Mouse (Mus musculus): Measurements from ENCODE around the gene Sorcs3. TPM values are rescaled to one million over a fixed set of nuclear protein-coding genes. Genes with fewer than 3 reads are reported as not detected.

Sorcs3 gene
- polyA plus RNA-seq, 1 experiment from 2014 or later, result 0.06 TPM

- no peak overlapping the region for H3K9ac ChIP-seq (replicated peaks)
- TF ChIP-seq CTCF (IDR thresholded peaks at IDR 0.05; ENCODE audit: low read depth) (no peak), EP300 (IDR thresholded peaks at IDR 0.05; ENCODE audit: low read depth) (no peak)
- ATAC-seq (no peak), DNase-seq (no peak)
- no peak overlapping the region for H3K4me3 ChIP-seq (ENCODE audit: low read depth, low read length)
- H3K36me3 ChIP-seq (replicated peaks; ENCODE audit: insufficient read depth, low read length), result no peaks in the 10 kb centered on the region
- no peak overlapping the region for H3K27ac ChIP-seq (ENCODE audit: low read depth)
- no peaks in the 10 kb centered on the region for H3K27me3 ChIP-seq (ENCODE audit: insufficient read depth, low read length)
- no peaks in the 10 kb centered on the region for H3K4me1 ChIP-seq (ENCODE audit: insufficient read depth)
- WGBS (ENCODE audit: insufficient replicate concordance), result 39% methylated on average over 1 of the region's 1 CpGs
- H3K4me2 ChIP-seq (ENCODE audit: low read depth, low read length), result no peak overlapping the region
- no peaks in the 10 kb centered on the region for H3K9me3 ChIP-seq (ENCODE audit: low read length)
Observed at GRCm38 (mm10) chr19:48706267-48706923, 500.6 kb downstream of the Sorcs3 start.

- H3K4me1 ChIP-seq (ENCODE audit: insufficient read depth), result no peaks in the 10 kb centered on the region
- no peak overlapping the region for H3K4me2 ChIP-seq (ENCODE audit: low read depth, low read length)
- H3K9ac ChIP-seq (replicated peaks), result no peak overlapping the region
- H3K36me3 ChIP-seq (replicated peaks; ENCODE audit: insufficient read depth, low read length), result no peaks in the 10 kb centered on the region
- no peaks in the 10 kb centered on the region for H3K27me3 ChIP-seq (ENCODE audit: insufficient read depth, low read length)
- TF ChIP-seq CTCF (IDR thresholded peaks at IDR 0.05; ENCODE audit: low read depth), result no peak
- no peak for TF ChIP-seq EP300 (IDR thresholded peaks at IDR 0.05; ENCODE audit: low read depth)
- DNase-seq (no peak), ATAC-seq (no peak; the same call in 1 of the 2 replicates)
- H3K4me3 ChIP-seq (ENCODE audit: low read depth, low read length), result no peak overlapping the region
- H3K27ac ChIP-seq (ENCODE audit: low read depth), result no peak overlapping the region
- no peaks in the 10 kb centered on the region for H3K9me3 ChIP-seq (ENCODE audit: low read length)
- WGBS (ENCODE audit: insufficient replicate concordance), result 70% methylated on average over 1 of the region's 1 CpGs
Observed at GRCm38 (mm10) chr19:48706924-48707320, 501.1 kb downstream of the Sorcs3 start.

DNA sequence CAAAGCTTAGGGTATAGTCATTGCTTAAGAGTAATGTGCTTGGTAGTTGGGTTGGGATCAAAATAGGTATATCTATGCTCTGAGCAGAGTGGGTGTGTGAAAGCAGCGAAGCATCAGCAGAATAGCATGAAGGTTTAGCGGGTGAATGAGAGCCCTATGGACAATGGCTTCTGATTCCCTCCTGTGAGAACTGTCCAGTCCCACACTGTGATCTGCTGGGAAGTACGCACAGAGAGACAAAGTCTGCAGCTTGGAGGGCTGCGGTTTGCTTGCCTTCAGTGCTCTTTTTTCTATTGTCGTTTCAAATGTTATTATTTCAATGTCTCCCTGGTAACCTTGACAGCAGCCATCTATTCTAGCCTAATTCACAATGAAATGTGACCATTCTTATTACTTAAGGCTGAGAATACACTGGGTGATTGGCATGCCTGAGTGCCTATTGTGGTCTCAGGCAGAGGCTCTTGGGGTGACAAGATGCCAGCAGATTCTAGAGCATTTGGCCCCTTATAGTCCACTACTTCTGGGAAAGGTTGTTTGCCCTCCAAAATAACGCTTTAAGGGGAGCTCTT is 520.1 kb downstream of the Sorcs3 start:
- Histone ChIP-seq H3K36me3 (replicated peaks; ENCODE audit: insufficient read depth, low read length) (no peaks in the 10 kb centered on the region), H3K27me3 (ENCODE audit: insufficient read depth, low read length) (no peaks in the 10 kb centered on the region), H3K4me1 (ENCODE audit: insufficient read depth) (no peaks in the 10 kb centered on the region), H3K9ac (replicated peaks) (no peak overlapping the region), H3K4me2 (ENCODE audit: low read depth, low read length) (no peak overlapping the region), H3K9me3 (ENCODE audit: low read length) (no peaks in the 10 kb centered on the region), H3K27ac (ENCODE audit: low read depth) (no peak overlapping the region), H3K4me3 (ENCODE audit: low read depth, low read length) (no peak overlapping the region)
- WGBS (ENCODE audit: insufficient replicate concordance), result 65% methylated on average over 6 of the region's 6 CpGs
- no peak for ATAC-seq
- TF ChIP-seq EP300 (IDR thresholded peaks at IDR 0.05; ENCODE audit: low read depth), result no peak
- TF ChIP-seq CTCF (IDR thresholded peaks at IDR 0.05; ENCODE audit: low read depth), result no peak
- no peak for DNase-seq

- 67% methylated on average over 3 of the region's 3 CpGs for WGBS (ENCODE audit: insufficient replicate concordance)
Observed at GRCm38 (mm10) chr19:48727048-48727447, 521.2 kb downstream of the Sorcs3 start.

GRCm38 (mm10) chr19:48727601-48728000 is 521.8 kb downstream of the Sorcs3 start:
- WGBS (ENCODE audit: insufficient replicate concordance), result 79% methylated on average over 5 of the region's 5 CpGs
- Histone ChIP-seq H3K4me2 (ENCODE audit: low read depth, low read length) (no peak overlapping the region), H3K27ac (ENCODE audit: low read depth) (no peak overlapping the region), H3K36me3 (replicated peaks; ENCODE audit: insufficient read depth, low read length) (no peaks in the 10 kb centered on the region), H3K4me1 (ENCODE audit: insufficient read depth) (no peaks in the 10 kb centered on the region), H3K27me3 (ENCODE audit: insufficient read depth, low read length) (no peaks in the 10 kb centered on the region), H3K4me3 (ENCODE audit: low read depth, low read length) (no peak overlapping the region), H3K9ac (replicated peaks) (no peak overlapping the region), H3K9me3 (ENCODE audit: low read length) (no peaks in the 10 kb centered on the region)
- TF ChIP-seq CTCF (IDR thresholded peaks at IDR 0.05; ENCODE audit: low read depth) (no peak), EP300 (IDR thresholded peaks at IDR 0.05; ENCODE audit: low read depth) (no peak)
- DNase-seq, result no peak
- ATAC-seq, result no peak

More at GRCm38 (mm10) chr19:48727048-48727447, 521.2 kb downstream of the Sorcs3 start:
- Histone ChIP-seq H3K4me1 (ENCODE audit: insufficient read depth) (no peaks in the 10 kb centered on the region), H3K36me3 (replicated peaks; ENCODE audit: insufficient read depth, low read length) (no peaks in the 10 kb centered on the region), H3K9ac (replicated peaks) (no peak overlapping the region), H3K27me3 (ENCODE audit: insufficient read depth, low read length) (no peaks in the 10 kb centered on the region), H3K4me3 (ENCODE audit: low read depth, low read length) (no peak overlapping the region), H3K9me3 (ENCODE audit: low read length) (no peaks in the 10 kb centered on the region), H3K4me2 (ENCODE audit: low read depth, low read length) (no peak overlapping the region), H3K27ac (ENCODE audit: low read depth) (no peak overlapping the region)
- DNase-seq (no peak), ATAC-seq (no peak)
- TF ChIP-seq CTCF (IDR thresholded peaks at IDR 0.05; ENCODE audit: low read depth) (no peak), EP300 (IDR thresholded peaks at IDR 0.05; ENCODE audit: low read depth) (no peak)

DNA sequence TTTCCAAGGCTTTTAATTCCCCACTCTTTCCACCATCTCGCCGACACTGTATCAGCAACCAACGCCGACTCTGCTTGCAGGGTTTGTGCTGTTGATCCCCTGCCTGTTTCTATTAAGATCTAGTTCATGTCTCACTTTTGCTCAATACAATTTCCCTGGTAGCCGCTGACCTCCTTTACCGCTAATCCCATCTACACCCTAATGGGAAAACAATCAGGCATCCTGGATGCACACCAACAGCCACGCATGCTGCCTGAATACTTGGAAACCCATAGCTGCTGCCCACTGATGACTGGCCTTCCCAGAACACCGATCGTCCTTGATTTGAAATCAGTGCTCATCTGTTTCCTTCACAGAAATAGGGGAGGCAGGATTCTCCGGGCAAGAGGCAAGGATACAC is 525.9 kb downstream of the Sorcs3 start:
- Histone ChIP-seq H3K4me2 (ENCODE audit: low read depth, low read length) (no peak overlapping the region), H3K27ac (ENCODE audit: low read depth) (no peak overlapping the region), H3K4me1 (ENCODE audit: insufficient read depth) (no peaks in the 10 kb centered on the region), H3K9me3 (ENCODE audit: low read length) (no peaks in the 10 kb centered on the region), H3K9ac (replicated peaks) (no peak overlapping the region), H3K4me3 (ENCODE audit: low read depth, low read length) (no peak overlapping the region), H3K27me3 (ENCODE audit: insufficient read depth, low read length) (no peaks in the 10 kb centered on the region), H3K36me3 (replicated peaks; ENCODE audit: insufficient read depth, low read length) (no peaks in the 10 kb centered on the region)
- TF ChIP-seq EP300 (IDR thresholded peaks at IDR 0.05; ENCODE audit: low read depth), result no peak
- TF ChIP-seq CTCF (IDR thresholded peaks at IDR 0.05; ENCODE audit: low read depth), result no peak
- DNase-seq (no peak), ATAC-seq (no peak)
- WGBS (ENCODE audit: insufficient replicate concordance), result 80% methylated on average over 10 of the region's 10 CpGs
